Mouse (Mus musculus) hindbrain, embryonic 13.5 days (tissue): ENCODE measurements around the gene Inha. TPM values are rescaled to one million over a fixed set of nuclear protein-coding genes. Genes with fewer than 3 reads are reported as not detected.
A peak's percentile ranks its signal among the peaks of the same experiment; 100 is the strongest.

ENCODE experiments used
- ATAC-seq: fragments of 200-750 bp; cut with Nextera tagmentation; 2 replicates; pipeline ENCODE4 v1.8.0; 2017; ENCODE audit warnings: moderate TSS enrichment; ENCODE audit not compliant: low FRiP score
- H3K27ac ChIP-seq: fragments of 300-500 bp; sonication (generic); 2 replicates; pipeline ENCODE4 v1.5.1; 2015; ENCODE audit warnings: inconsistent platforms, mild to moderate bottlenecking, moderate library complexity
- H3K27me3 ChIP-seq: fragments of 300-500 bp; sonication (generic); 2 replicates; pipeline ENCODE4 v1.6.1; 2015; ENCODE audit warnings: mild to moderate bottlenecking, inconsistent platforms
- H3K36me3 ChIP-seq: fragments of 300-500 bp; sonication (generic); 2 replicates; pipeline ENCODE4 v1.6.1; 2015; ENCODE audit warnings: mild to moderate bottlenecking, inconsistent platforms
- H3K4me1 ChIP-seq: fragments of 300-500 bp; sonication (generic); replicated peaks from 2 replicates; pipeline ENCODE4 v1.6.1; 2015; ENCODE audit warnings: inconsistent platforms
- H3K4me2 ChIP-seq: fragments of 300-500 bp; sonication (generic); 2 replicates; pipeline ENCODE4 v1.6.1; 2015; ENCODE audit warnings: inconsistent platforms, mild to moderate bottlenecking, moderate library complexity
- H3K4me3 ChIP-seq: fragments of 300-500 bp; sonication (generic); 2 replicates; pipeline ENCODE4 v1.5.1; 2015; ENCODE audit warnings: mild to moderate bottlenecking, inconsistent platforms
- H3K9ac ChIP-seq: fragments of 300-500 bp; sonication (generic); 2 replicates; pipeline ENCODE4 v1.6.1; 2015; ENCODE audit warnings: mild to moderate bottlenecking, inconsistent platforms
- H3K9me3 ChIP-seq: fragments of 300-500 bp; sonication (generic); 2 replicates; pipeline ENCODE4 v1.6.1; 2016; ENCODE audit warnings: inconsistent platforms
- WGBS: fragments of 180-500 bp; shearing (Covaris S2); methylation state at CpG from one replicate; pipeline ENCODE4 v1.1.7; 2015; 5-methylcytosine and 5-hydroxymethylcytosine counted together
- polyA plus RNA-seq: library from polyadenylated mRNA; unstranded; fragments of >200 nt; fragmentation: Nextera tagmentation; extraction: Ambion mirVana; gene quantifications from 2 replicates; pipeline ENCODE4 v1.2.1, GENCODE M21; 2015

Inha gene
- polyA plus RNA-seq, 1 experiment from 2014 or later, result 11.7 TPM

DNA sequence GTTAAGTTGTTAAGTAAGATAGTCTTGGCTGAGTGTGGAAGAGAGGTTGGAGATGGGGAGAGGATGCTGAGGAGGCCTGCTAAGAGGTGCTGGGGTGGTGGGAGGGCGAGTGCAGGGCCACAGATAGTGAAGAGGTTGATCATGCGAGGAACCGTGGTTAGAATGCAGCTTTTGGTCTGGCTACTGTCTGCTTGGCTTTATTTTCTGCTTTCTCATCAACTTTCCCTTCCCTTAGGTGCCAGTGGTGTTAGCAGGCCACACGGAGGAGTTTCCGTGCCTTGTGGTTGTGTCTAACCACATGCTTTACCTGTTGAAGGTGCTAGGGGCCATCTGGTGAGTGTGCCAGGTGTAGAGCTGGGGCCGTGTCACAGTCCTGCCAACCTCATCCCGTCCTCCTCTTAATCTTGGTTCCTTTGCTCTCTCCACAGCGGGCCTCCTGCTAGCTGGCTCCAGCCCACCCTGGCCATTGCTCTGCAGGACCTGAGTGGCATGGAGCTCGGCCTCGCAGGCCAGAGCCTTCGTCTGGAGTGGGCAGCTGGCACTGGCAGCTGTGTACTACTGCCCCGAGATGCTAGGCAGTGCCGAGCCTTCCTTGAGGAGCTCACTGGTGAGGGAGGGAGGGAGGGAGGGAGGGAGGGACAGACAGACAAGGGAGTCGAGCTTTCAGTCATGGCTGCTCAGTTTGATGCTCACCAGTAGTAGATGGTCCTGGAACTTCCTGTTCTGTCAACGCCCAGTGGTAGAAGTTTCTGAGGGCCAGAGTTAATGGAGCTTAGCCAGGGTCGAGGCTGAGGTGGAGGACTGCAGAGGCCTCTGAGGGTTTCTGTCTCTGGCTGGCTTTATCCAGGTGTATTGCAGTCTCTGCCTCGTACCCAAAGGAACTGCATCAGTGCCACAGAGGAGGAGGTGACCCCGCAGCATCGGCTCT lies 26.7 kb downstream of the Inha start:
- WGBS, result 88% methylated on average over 18 of the region's 19 CpGs
- H3K4me3 ChIP-seq, result no peak overlapping the region
- H3K4me2 ChIP-seq, result no peak overlapping the region
- H3K36me3 ChIP-seq, result peaks cover 82% of the 10 kb centered on the region
- ATAC-seq, result no peak
- no peaks in the 10 kb centered on the region for H3K27me3 ChIP-seq
- no peak overlapping the region; the same call in 1 of the 2 replicates for H3K9ac ChIP-seq
- no peaks in the 10 kb centered on the region for H3K4me1 ChIP-seq
- H3K9me3 ChIP-seq, result no peaks in the 10 kb centered on the region
- no peak overlapping the region for H3K27ac ChIP-seq

- no peak overlapping the region for H3K4me3 ChIP-seq
- H3K4me1 ChIP-seq, result no peaks in the 10 kb centered on the region
- H3K27me3 ChIP-seq, result no peaks in the 10 kb centered on the region
- H3K27ac ChIP-seq, result no peak overlapping the region
- 92% methylated on average over 2 of the region's 2 CpGs for WGBS
- no peak overlapping the region for H3K4me2 ChIP-seq
- no peak for ATAC-seq
- no peaks in the 10 kb centered on the region for H3K9me3 ChIP-seq
- H3K36me3 ChIP-seq, result peaks cover 50% of the 10 kb centered on the region
- no peak overlapping the region for H3K9ac ChIP-seq
Observed at GRCm38 (mm10) chr1:75537587-75537986, 30.7 kb downstream of the Inha start.

GRCm38 (mm10) chr1:75538597-75539190 lies 31.8 kb downstream of the Inha start:
- Histone ChIP-seq H3K27me3 (no peaks in the 10 kb centered on the region), H3K27ac (no peak overlapping the region), H3K9ac (no peak overlapping the region), H3K4me2 (no peak overlapping the region), H3K36me3 (peaks cover 39% of the 10 kb centered on the region), H3K4me3 (no peak overlapping the region), H3K9me3 (no peaks in the 10 kb centered on the region), H3K4me1 (no peaks in the 10 kb centered on the region)
- 84% methylated on average over 9 of the region's 9 CpGs for WGBS
- no peak for ATAC-seq

DNA sequence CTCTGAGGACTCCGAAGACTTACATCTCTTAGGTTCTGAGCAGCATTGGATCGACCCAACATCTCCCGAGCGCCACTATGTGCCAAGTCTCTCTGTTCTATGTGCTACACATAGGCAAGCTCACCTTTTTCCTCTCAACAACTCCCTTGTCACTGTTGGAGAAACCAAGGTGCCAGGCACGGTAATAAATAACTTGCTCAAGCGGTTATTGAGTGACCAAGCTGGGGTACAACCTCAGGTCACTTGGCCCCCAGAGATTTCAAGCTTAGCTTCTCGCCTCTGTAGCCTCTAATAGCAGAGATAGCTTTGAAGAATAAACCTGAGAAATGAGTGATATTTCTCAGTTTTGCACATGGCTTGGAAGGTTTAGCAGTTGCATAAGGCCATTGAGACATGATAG lies 34.6 kb downstream of the Inha start:
- H3K27ac ChIP-seq, result no peak overlapping the region
- WGBS, result 92% methylated on average over 7 of the region's 7 CpGs
- no peaks in the 10 kb centered on the region for H3K9me3 ChIP-seq
- no peak for ATAC-seq
- H3K4me1 ChIP-seq, result peaks cover 8% of the 10 kb centered on the region
- H3K4me3 ChIP-seq, result no peak overlapping the region
- no peaks in the 10 kb centered on the region for H3K27me3 ChIP-seq
- peaks cover 13% of the 10 kb centered on the region for H3K36me3 ChIP-seq
- H3K9ac ChIP-seq, result no peak overlapping the region
- no peak overlapping the region for H3K4me2 ChIP-seq

DNA sequence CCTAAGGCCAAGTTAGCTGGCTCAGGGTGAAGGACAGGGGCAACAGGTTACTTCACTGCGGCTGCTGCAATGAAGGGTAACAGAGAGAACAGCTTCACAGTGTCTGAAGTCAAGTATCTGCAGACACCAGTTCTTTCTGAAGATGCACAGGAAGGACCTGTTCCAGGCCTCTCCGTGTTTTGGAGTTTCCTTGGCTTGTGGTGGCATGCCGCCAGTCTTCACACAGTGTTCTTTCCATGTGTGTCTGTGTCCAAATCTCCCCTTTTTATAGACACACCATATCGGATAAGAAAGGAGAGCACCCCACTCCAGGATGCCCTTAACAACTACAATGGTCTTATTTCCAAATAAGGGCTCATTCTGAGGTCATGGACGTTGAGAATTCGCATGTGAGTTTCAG lies 37.5 kb downstream of the Inha start:
- Histone ChIP-seq H3K36me3 (peaks cover 13% of the 10 kb centered on the region), H3K9ac (no peak overlapping the region), H3K4me2 (no peak overlapping the region), H3K27ac (no peak overlapping the region), H3K27me3 (no peaks in the 10 kb centered on the region), H3K9me3 (no peaks in the 10 kb centered on the region), H3K4me3 (no peak overlapping the region), H3K4me1 (peaks cover 26% of the 10 kb centered on the region)
- ATAC-seq, result no peak
- WGBS, result 89% methylated on average over 6 of the region's 6 CpGs

GRCm38 (mm10) chr1:75545965-75546956 lies 39.4 kb downstream of the Inha start, which contains the start of gene Slc4a3:
TSS of gene Slc4a3 (plus strand) at chr1:75546266.
- peak within 1 kb of the TSS; percentile 87 for H3K27ac ChIP-seq
- no peaks in the 10 kb centered on the region for H3K9me3 ChIP-seq
- 1% methylated on average over 56 of the region's 64 CpGs for WGBS
- peaks cover 26% of the 10 kb centered on the region for H3K4me1 ChIP-seq
- no peaks in the 10 kb centered on the region for H3K27me3 ChIP-seq
- peaks cover 32% of the 10 kb centered on the region for H3K36me3 ChIP-seq
- H3K9ac ChIP-seq, result peak within 1 kb of the TSS; percentile 94
- H3K4me2 ChIP-seq, result peak within 1 kb of the TSS; percentile 68
- H3K4me3 ChIP-seq, result peak within 1 kb of the TSS; percentile 76
- ATAC-seq, result peak; percentile 87

DNA sequence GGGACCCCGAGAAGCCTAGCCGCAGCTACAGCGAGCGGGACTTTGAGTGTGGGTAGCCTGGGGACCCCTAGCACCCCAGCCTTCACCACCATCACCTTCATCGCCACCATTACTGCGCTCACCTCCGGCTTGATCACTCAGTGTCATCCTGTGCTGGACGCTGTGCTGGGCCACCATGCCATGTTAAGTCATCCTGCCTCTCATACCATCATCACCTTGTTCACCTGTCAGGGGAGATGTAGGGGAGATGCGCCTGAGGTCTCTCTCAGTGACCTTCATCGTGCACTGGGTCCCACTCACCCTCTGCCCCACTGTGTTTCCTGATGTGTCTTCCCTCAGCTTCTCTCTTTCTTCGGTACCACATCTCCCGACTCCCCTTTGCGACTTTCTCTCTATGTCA lies 40.5 kb downstream of the Inha start:
- Histone ChIP-seq H3K36me3 (peaks cover 43% of the 10 kb centered on the region), H3K9me3 (no peaks in the 10 kb centered on the region), H3K4me3 (peak overlapping the region; percentile 76), H3K4me2 (peak overlapping the region; percentile 68), H3K27me3 (no peaks in the 10 kb centered on the region), H3K4me1 (peaks cover 26% of the 10 kb centered on the region), H3K9ac (peak overlapping the region; percentile 94; the same call in 1 of the 2 replicates), H3K27ac (no peak overlapping the region)
- WGBS, result 97% methylated on average over 13 of the region's 13 CpGs
- ATAC-seq, result 0 out of 2 replicates have a peak, but pooled peaks have one; percentile 5

- no peak overlapping the region for H3K9ac ChIP-seq
- no peaks in the 10 kb centered on the region for H3K27me3 ChIP-seq
- H3K4me3 ChIP-seq, result no peak overlapping the region
- WGBS, result 100% methylated on average over 3 of the region's 3 CpGs
- peaks cover 26% of the 10 kb centered on the region for H3K4me1 ChIP-seq
- ATAC-seq, result no peak
- H3K27ac ChIP-seq, result no peak overlapping the region
- H3K36me3 ChIP-seq, result peaks cover 50% of the 10 kb centered on the region
- no peaks in the 10 kb centered on the region for H3K9me3 ChIP-seq
- H3K4me2 ChIP-seq, result no peak overlapping the region
Observed at GRCm38 (mm10) chr1:75548083-75548482, 41.2 kb downstream of the Inha start.

GRCm38 (mm10) chr1:75548871-75549270 lies 42.0 kb downstream of the Inha start:
- Histone ChIP-seq H3K36me3 (peaks cover 58% of the 10 kb centered on the region), H3K4me2 (no peak overlapping the region), H3K27me3 (no peaks in the 10 kb centered on the region), H3K4me3 (no peak overlapping the region), H3K4me1 (peaks cover 26% of the 10 kb centered on the region), H3K27ac (no peak overlapping the region), H3K9me3 (no peaks in the 10 kb centered on the region), H3K9ac (no peak overlapping the region)
- ATAC-seq, result no peak
- WGBS, result 94% methylated on average over 17 of the region's 17 CpGs

GRCm38 (mm10) chr1:75549289-75550279 lies 42.7 kb downstream of the Inha start:
- no peak for ATAC-seq

GRCm38 (mm10) chr1:75550586-75550985 lies 43.7 kb downstream of the Inha start:
- Histone ChIP-seq H3K9ac (no peak overlapping the region), H3K27me3 (no peaks in the 10 kb centered on the region), H3K9me3 (no peaks in the 10 kb centered on the region), H3K36me3 (peaks cover 75% of the 10 kb centered on the region), H3K4me2 (no peak overlapping the region), H3K4me1 (peaks cover 23% of the 10 kb centered on the region), H3K27ac (no peak overlapping the region), H3K4me3 (no peak overlapping the region)
- ATAC-seq, result no peak
- WGBS, result 89% methylated on average over 15 of the region's 15 CpGs

More at GRCm38 (mm10) chr1:75549289-75550279, 42.7 kb downstream of the Inha start:
- Histone ChIP-seq H3K9ac (no peak overlapping the region), H3K4me2 (no peak overlapping the region), H3K27me3 (no peaks in the 10 kb centered on the region), H3K4me3 (no peak overlapping the region), H3K36me3 (peaks cover 65% of the 10 kb centered on the region), H3K9me3 (no peaks in the 10 kb centered on the region), H3K4me1 (peaks cover 26% of the 10 kb centered on the region), H3K27ac (no peak overlapping the region)
- WGBS, result 91% methylated on average over 17 of the region's 17 CpGs
